Mouse (Mus musculus): ENCODE measurements at regions not wholly inside any gene's neighbourhood (a gene's known extent, or its start where the extent isn't known, plus 50 kb on each side); places are given as distances from the start of the nearest gene placed in this dataset.

DNA sequence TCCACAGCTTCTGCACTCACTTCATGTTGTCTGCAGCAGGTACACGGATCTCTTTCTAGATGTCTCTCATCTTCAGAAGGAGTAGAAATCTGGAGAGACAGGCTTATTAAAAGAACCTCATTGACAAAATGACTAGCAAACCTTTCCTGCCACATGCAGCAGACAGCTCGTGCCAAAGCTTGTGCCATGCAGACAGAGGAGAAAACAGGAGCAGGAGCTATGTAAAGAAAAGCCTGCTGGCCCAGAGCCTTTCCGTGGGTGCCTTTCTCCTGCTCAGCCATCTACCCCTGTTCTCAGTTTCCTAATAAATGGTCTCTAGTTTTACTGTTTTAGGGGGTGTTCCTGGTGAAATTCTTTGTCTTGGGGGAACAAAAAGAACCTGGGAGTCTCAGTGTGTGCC is 254.9 kb upstream of the Sox11 start:
- H3K36me3 ChIP-seq (ENCODE audit: insufficient read depth, low read length), result no peaks in the 10 kb centered on the region
- no peak overlapping the region for H3K27ac ChIP-seq
- H3K4me2 ChIP-seq (ENCODE audit: low read length), result no peak overlapping the region
- no peaks in the 10 kb centered on the region for H3K27me3 ChIP-seq (ENCODE audit: insufficient read depth, low read length)
- no peak for TF ChIP-seq CTCF (IDR thresholded peaks at IDR 0.05; ENCODE audit: low read depth)
- WGBS, result 67% methylated on average over 3 of the region's 3 CpGs
- no peak for DNase-seq (ENCODE audit: low spot score)
- H3K4me1 ChIP-seq (replicated peaks; ENCODE audit: insufficient read depth, low read length), result no peaks in the 10 kb centered on the region
- ATAC-seq (replicated peaks; ENCODE audit: low FRiP score, low read depth), result no peak
- no peaks in the 10 kb centered on the region for H3K9me3 ChIP-seq (replicated peaks; ENCODE audit: low read length)
- H3K4me3 ChIP-seq (replicated peaks; ENCODE audit: low read depth, low read length), result no peak overlapping the region
- no peak overlapping the region for H3K9ac ChIP-seq (ENCODE audit: low read depth, low read length)

GRCm38 (mm10) chr12:27595576-27595975 is 253.2 kb upstream of the Sox11 start:
- Histone ChIP-seq H3K9ac (ENCODE audit: low read depth, low read length) (no peak overlapping the region), H3K4me2 (ENCODE audit: low read length) (no peak overlapping the region), H3K27ac (no peak overlapping the region), H3K27me3 (ENCODE audit: insufficient read depth, low read length) (no peaks in the 10 kb centered on the region), H3K4me1 (replicated peaks; ENCODE audit: insufficient read depth, low read length) (no peaks in the 10 kb centered on the region), H3K36me3 (ENCODE audit: insufficient read depth, low read length) (no peaks in the 10 kb centered on the region), H3K4me3 (replicated peaks; ENCODE audit: low read depth, low read length) (no peak overlapping the region), H3K9me3 (replicated peaks; ENCODE audit: low read length) (no peaks in the 10 kb centered on the region)
- DNase-seq (ENCODE audit: low spot score) (no peak), ATAC-seq (replicated peaks; ENCODE audit: low FRiP score, low read depth) (no peak)
- whole genome bisulfite sequencing, result 74% methylated on average over 2 of the region's 2 CpGs
- TF ChIP-seq CTCF (IDR thresholded peaks at IDR 0.05; ENCODE audit: low read depth), result no peak

DNA sequence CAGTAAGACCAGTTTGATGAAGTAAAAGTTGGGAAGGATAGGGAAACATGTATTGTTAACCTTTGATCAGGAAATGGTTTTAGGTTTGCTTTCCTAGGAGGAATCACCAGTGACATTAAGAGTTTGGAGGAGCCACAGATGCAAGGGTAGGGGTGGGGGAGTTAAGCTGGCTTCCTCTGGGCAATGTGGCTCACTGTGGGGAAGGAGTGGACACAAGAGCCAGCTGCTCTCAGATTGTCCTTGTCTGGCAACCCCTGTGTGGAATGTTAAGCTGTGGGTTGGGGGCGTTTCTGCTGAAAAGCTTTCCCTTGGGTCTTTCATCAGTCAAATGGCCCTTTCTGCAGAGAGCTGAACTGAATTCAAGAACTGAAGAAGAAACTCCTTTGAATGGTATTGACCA is 251.1 kb upstream of the Sox11 start:
- H3K9ac ChIP-seq (ENCODE audit: low read depth, low read length), result no peak overlapping the region
- ATAC-seq (replicated peaks; ENCODE audit: low FRiP score, low read depth) (no peak), DNase-seq (ENCODE audit: low spot score) (no peak)
- H3K4me3 ChIP-seq (replicated peaks; ENCODE audit: low read depth, low read length), result no peak overlapping the region
- no peak for TF ChIP-seq CTCF (IDR thresholded peaks at IDR 0.05; ENCODE audit: low read depth)
- H3K27ac ChIP-seq, result no peak overlapping the region
- H3K4me2 ChIP-seq (ENCODE audit: low read length), result no peak overlapping the region
- H3K9me3 ChIP-seq (replicated peaks; ENCODE audit: low read length), result no peaks in the 10 kb centered on the region
- 92% methylated on average over 1 of the region's 1 CpGs for WGBS
- no peaks in the 10 kb centered on the region for H3K36me3 ChIP-seq (ENCODE audit: insufficient read depth, low read length)
- no peaks in the 10 kb centered on the region for H3K4me1 ChIP-seq (replicated peaks; ENCODE audit: insufficient read depth, low read length)
- no peaks in the 10 kb centered on the region for H3K27me3 ChIP-seq (ENCODE audit: insufficient read depth, low read length)

GRCm38 (mm10) chr12:27576109-27576700 is 233.8 kb upstream of the Sox11 start:
- H3K4me1 ChIP-seq (replicated peaks; ENCODE audit: insufficient read depth, low read length), result no peaks in the 10 kb centered on the region
- no peaks in the 10 kb centered on the region for H3K36me3 ChIP-seq (ENCODE audit: insufficient read depth, low read length)
- no peak overlapping the region for H3K9ac ChIP-seq (ENCODE audit: low read depth, low read length)
- H3K27ac ChIP-seq, result no peak overlapping the region
- H3K4me3 ChIP-seq (replicated peaks; ENCODE audit: low read depth, low read length), result no peak overlapping the region
- no peak for TF ChIP-seq CTCF (IDR thresholded peaks at IDR 0.05; ENCODE audit: low read depth)
- no peak for ATAC-seq (replicated peaks; ENCODE audit: low FRiP score, low read depth)
- whole genome bisulfite sequencing, result 66% methylated on average over 3 of the region's 3 CpGs
- H3K9me3 ChIP-seq (replicated peaks; ENCODE audit: low read length), result no peaks in the 10 kb centered on the region
- H3K4me2 ChIP-seq (ENCODE audit: low read length), result no peak overlapping the region
- H3K27me3 ChIP-seq (ENCODE audit: insufficient read depth, low read length), result no peaks in the 10 kb centered on the region
- no peak for DNase-seq (ENCODE audit: low spot score)

DNA sequence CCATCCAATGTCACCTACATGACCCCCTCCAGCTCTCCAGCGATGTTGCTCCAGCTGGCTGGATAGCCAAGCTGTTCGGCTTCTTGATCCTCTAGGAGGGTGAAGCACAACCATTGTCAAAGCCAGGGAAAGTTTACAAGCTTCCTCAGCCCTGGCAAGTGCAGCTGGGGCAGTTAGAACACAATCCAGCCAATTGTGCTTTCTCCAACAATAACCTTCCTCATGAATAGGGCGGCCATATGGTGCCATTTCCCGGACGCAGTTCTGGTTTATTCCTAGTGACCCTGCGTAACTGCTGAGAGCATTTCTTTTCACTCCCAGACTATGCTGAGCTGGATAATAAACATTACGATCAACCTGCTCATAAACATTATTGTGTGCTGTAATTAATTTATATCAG is 233.3 kb upstream of the Sox11 start:
- no peaks in the 10 kb centered on the region for H3K4me1 ChIP-seq (replicated peaks; ENCODE audit: insufficient read depth, low read length)
- no peaks in the 10 kb centered on the region for H3K27me3 ChIP-seq (ENCODE audit: insufficient read depth, low read length)
- no peak overlapping the region for H3K9ac ChIP-seq (ENCODE audit: low read depth, low read length)
- 40% methylated on average over 7 of the region's 7 CpGs for WGBS
- H3K27ac ChIP-seq, result no peak overlapping the region
- no peak for TF ChIP-seq CTCF (IDR thresholded peaks at IDR 0.05; ENCODE audit: low read depth)
- ATAC-seq (replicated peaks; ENCODE audit: low FRiP score, low read depth) (no peak), DNase-seq (ENCODE audit: low spot score) (no peak)
- no peaks in the 10 kb centered on the region for H3K36me3 ChIP-seq (ENCODE audit: insufficient read depth, low read length)
- no peaks in the 10 kb centered on the region for H3K9me3 ChIP-seq (replicated peaks; ENCODE audit: low read length)
- H3K4me3 ChIP-seq (replicated peaks; ENCODE audit: low read depth, low read length), result no peak overlapping the region
- H3K4me2 ChIP-seq (ENCODE audit: low read length), result no peak overlapping the region

DNA sequence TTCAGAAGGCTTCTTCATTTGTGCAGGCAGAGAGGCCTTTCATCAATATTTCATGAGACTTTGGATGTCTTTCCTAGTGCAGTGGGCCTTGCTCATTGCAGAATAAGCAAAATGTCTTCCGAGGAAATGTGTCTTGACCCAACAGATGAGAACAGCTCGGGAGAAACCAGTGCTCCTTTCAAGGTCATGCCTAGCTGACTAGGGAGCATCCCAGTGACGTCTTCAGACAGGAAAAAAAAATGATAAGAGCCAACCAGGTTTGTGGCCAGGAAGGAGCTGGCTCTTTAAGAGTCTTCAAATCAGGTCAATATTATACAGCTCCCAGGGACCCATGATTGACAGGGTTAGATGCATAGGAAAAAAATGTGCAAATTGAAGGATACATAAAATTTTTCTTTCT is 224.9 kb upstream of the Sox11 start:
- H3K27me3 ChIP-seq (ENCODE audit: insufficient read depth, low read length), result no peaks in the 10 kb centered on the region
- no peak overlapping the region for H3K9ac ChIP-seq (ENCODE audit: low read depth, low read length)
- H3K36me3 ChIP-seq (ENCODE audit: insufficient read depth, low read length), result no peaks in the 10 kb centered on the region
- no peak for ATAC-seq (replicated peaks; ENCODE audit: low FRiP score, low read depth)
- H3K9me3 ChIP-seq (replicated peaks; ENCODE audit: low read length), result no peaks in the 10 kb centered on the region
- H3K27ac ChIP-seq, result no peak overlapping the region
- no peak overlapping the region for H3K4me3 ChIP-seq (replicated peaks; ENCODE audit: low read depth, low read length)
- H3K4me2 ChIP-seq (ENCODE audit: low read length), result no peak overlapping the region
- 60% methylated on average over 3 of the region's 3 CpGs for WGBS
- no peaks in the 10 kb centered on the region for H3K4me1 ChIP-seq (replicated peaks; ENCODE audit: insufficient read depth, low read length)
- no peak for TF ChIP-seq CTCF (IDR thresholded peaks at IDR 0.05; ENCODE audit: low read depth)
- no peak for DNase-seq (ENCODE audit: low spot score)

DNA sequence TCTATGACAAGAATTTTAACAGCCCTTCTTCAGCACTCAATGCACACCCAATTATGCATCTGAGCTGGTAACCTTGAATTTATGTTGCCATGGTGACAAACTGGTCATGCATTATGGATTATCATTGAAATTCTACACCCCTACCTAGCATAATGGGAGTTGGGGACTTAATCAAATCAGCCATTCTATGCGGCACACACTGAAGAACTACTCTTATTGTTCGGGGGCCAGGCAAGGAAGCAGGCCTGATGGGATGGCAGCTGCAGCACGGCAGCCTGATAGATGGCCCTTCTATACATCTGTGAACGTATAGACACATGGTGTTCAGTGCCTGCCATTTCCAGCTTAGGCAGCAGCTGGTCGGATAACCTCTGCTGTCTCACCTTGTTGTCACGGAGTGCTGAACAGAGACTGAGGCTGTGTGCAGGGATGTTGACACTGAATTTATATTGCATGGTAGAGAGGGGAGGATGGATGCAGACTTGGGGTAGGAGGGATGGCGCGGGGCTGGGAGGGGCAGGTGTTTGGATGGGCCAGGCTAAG is 223.7 kb upstream of the Sox11 start:
- no peak overlapping the region for H3K9ac ChIP-seq (ENCODE audit: low read depth, low read length)
- WGBS, result 49% methylated on average over 8 of the region's 8 CpGs
- no peaks in the 10 kb centered on the region for H3K4me1 ChIP-seq (replicated peaks; ENCODE audit: insufficient read depth, low read length)
- ATAC-seq (replicated peaks; ENCODE audit: low FRiP score, low read depth) (no peak), DNase-seq (ENCODE audit: low spot score) (no peak)
- no peak overlapping the region for H3K27ac ChIP-seq
- H3K9me3 ChIP-seq (replicated peaks; ENCODE audit: low read length), result no peaks in the 10 kb centered on the region
- H3K36me3 ChIP-seq (ENCODE audit: insufficient read depth, low read length), result no peaks in the 10 kb centered on the region
- no peak overlapping the region for H3K4me3 ChIP-seq (replicated peaks; ENCODE audit: low read depth, low read length)
- H3K27me3 ChIP-seq (ENCODE audit: insufficient read depth, low read length), result no peaks in the 10 kb centered on the region
- no peak for TF ChIP-seq CTCF (IDR thresholded peaks at IDR 0.05; ENCODE audit: low read depth)
- H3K4me2 ChIP-seq (ENCODE audit: low read length), result no peak overlapping the region
